Mouse (Mus musculus) cortical plate, adult 2 months (tissue): ENCODE results near the gene Cntrl.

ENCODE experiments used
- CTCF ChIP-seq: fragments of 200-500 bp; IDR thresholded peaks from 2 replicates; pipeline ENCODE4 v1.5.1; 2011; ENCODE audit warnings: mild to moderate bottlenecking, control low read depth, low read length; ENCODE audit not compliant: insufficient read depth; ENCODE audit errors: extremely low read depth
- POLR2A ChIP-seq: fragments of 200-500 bp; IDR thresholded peaks from 2 replicates; pipeline ENCODE4 v1.6.1; 2011; ENCODE audit warnings: mild to moderate bottlenecking, low read length, control low read depth; ENCODE audit not compliant: insufficient read depth; ENCODE audit errors: extremely low read depth

GRCm38 (mm10) chr2:35148806-35149205, 39.5 kb downstream of the Cntrl start:
- no peak for TF ChIP-seq POLR2A
- no peak for TF ChIP-seq CTCF
